Mouse (Mus musculus): ENCODE data around the gene Gm10058.
"Not testable (repeated sequence)": the region's sequence is repeated elsewhere in the genome, so short reads cannot be mapped to it uniquely, and the experiment has no call there.

The Gm10058 gene

DNA sequence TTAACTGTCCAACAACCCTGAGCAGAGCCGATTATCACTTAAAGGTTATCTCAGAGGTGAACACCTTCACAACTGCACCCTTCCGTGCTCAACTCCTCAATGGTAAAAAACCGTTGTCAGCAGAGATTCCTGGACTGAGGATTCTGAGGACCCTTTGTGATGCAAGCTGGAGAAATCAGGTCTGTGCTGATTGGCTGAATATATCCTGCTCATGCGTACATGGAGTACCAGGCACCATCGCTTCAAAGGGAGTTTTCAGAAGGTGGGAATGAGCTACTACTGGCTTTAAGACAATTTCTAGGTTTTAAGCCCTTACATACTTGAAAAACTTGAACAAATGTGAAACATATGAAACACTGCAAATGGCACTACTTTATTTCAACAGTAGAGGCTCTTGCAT, at the start of gene Gm10058:
Gene Gm10058, minus strand, starts transcription at position 101 of the 400 bp plus-strand sequence.
- not testable (repeated sequence) for DNase-seq (ENCODE audit: low spot score in 2 of 2)
